Mouse (Mus musculus) spleen, adult 2 months (tissue): ENCODE data around the gene Krtap9-1.

Source experiments
- CTCF ChIP-seq: fragments of 200-500 bp; IDR thresholded peaks from 2 replicates; pipeline ENCODE4 v1.5.1; 2011; ENCODE audit warnings: mild to moderate bottlenecking, inconsistent platforms; ENCODE audit not compliant: insufficient read depth, insufficient read length, insufficient replicate concordance; ENCODE audit errors: extremely low read depth
- POLR2A ChIP-seq: fragments of 200-500 bp; IDR thresholded peaks from 2 replicates; pipeline ENCODE4 v1.6.1; 2011; ENCODE audit warnings: low read depth, low read length, inconsistent platforms

- TF ChIP-seq CTCF (no peak), POLR2A (no peak)
Measured at GRCm38 (mm10) chr11:99914451-99914850, 41.3 kb downstream of the Krtap9-1 start, which contains the start of gene Gm11565.
